Mouse (Mus musculus) mouse trophoblast stem cell (cell line): ENCODE measurements around the gene Rab20.

ENCODE experiments used
- in situ Hi-C, 2 experiments: fragments of 300-500 bp; cut with MseI, MboI; formaldehyde crosslinking; loops; 2 replicates in 1 of 2; 3 replicates in 1 of 2; pipeline ENCODE4 v1.15.1; 2025

Rab20 gene

DNA sequence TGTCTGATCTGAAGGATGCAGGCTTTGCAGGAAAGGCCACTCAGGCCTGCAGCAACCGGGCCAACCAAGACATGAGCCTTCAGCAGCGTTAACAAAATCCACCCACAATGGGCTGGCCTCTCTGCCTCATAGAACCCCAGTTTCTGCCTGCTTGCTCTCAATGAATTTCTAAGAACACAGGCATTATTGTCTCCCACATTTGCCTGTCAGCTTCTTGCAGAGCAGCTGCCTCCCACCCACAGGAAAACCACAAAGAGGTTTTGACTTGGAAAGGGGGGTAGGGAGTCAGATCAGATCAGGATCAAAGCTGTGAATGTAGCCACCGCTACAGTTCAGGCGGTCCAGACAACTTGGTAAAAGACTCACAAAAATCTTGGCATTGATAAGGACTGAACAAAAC lies 25.5 kb downstream of the Rab20 start:
- in situ Hi-C loops = no loop called here

DNA sequence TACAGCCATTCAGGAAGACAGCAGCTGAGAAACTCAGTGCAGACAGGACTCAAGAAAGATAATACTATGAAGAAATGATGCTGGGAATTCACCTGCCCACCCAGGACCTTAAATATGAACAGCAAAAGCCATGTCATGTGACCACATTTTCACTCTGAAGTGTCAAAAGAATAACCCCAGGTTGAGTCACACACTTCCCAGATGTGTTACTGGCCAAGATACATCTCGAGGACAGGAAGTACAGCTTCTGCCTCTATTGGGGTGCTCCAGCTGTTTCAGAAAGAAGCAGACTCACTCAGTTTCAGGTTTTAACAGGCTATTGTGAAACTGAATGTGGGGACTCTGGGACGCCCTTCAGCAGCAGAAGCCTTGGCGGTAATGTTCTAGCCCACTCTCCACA lies 26.0 kb downstream of the Rab20 start:
- in situ Hi-C loops = no loop called here

GRCm38 (mm10) chr8:11452152-11452551 lies 26.4 kb downstream of the Rab20 start:
- in situ Hi-C loops = no loop called here

- in situ Hi-C loops = no loop called here
These were observed 28.1 kb downstream of the Rab20 start for GRCm38 (mm10) chr8:11450184-11451113.

DNA sequence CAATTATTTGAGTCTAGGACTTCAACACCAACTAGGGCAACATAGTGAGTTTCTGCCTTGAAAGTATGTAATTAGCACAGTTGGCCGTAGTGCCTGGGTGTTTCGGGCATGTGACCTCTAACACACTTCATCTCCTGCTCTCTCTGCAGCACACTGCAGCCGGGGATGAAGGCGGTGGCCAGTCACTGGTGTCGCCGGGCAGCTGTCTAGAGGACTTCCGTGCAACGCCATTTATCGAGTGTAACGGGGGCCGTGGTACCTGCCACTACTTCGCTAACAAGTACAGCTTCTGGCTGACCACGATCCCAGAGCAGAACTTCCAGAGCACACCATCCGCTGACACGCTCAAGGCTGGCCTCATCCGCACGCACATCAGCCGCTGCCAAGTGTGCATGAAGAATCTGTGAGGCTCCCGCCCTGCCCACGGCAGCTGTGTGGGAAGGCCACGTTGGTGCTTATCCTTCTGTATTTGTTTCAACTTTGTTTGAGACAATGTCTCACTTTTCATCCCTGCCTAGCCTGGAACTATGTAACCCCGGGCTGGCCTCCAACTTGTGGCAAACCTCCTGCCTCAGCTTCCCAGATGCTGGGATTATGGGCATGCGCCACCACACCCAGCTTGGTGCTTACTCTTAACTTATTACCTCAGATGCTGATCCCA lies 30.5 kb downstream of the Rab20 start:
- in situ Hi-C loops = no loop called here

DNA sequence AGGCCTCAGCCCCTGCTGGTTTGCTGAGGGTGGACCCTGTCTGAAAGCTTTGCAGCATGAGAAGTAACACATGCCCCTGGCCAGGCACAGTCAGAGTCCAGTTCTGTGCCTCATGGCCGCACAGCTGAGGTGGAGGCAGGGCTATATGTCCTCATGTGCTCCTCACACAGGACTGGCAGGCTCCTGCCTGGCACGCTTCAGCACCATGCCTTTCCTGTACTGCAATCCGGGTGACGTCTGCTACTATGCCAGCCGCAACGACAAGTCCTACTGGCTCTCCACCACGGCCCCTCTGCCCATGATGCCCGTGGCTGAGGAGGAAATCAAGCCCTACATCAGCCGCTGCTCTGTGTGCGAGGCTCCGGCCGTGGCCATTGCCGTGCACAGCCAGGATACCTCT lies 32.7 kb downstream of the Rab20 start:
- in situ Hi-C loops = no loop called here

- in situ Hi-C loops = no loop called here
These were observed 34.3 kb downstream of the Rab20 start for GRCm38 (mm10) chr8:11444216-11444615.

GRCm38 (mm10) chr8:11443611-11444010 lies 34.9 kb downstream of the Rab20 start:
- in situ Hi-C loops = no loop called here

GRCm38 (mm10) chr8:11441291-11441690 lies 37.2 kb downstream of the Rab20 start:
- in situ Hi-C loops = no loop called here

DNA sequence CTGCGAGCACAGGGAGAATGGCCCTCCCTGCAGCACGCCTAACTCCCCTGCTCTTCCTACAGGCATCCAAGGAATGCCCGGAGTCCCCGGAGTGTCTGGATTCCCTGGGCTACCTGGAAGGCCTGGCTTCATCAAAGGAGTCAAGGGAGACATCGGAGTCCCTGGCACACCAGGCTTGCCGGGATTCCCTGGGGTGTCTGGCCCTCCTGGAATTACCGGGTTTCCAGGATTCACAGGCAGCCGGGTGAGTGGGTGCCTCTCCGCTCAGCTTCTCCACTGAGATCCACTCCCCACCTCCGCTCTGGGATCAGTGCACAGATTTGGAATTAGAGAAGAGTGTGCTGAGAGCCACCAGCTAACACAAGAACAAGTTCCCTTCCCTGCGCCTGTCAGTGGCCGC lies 40.6 kb downstream of the Rab20 start:
- in situ Hi-C loops = no loop called here

- in situ Hi-C loops = no loop called here
These were observed 47.8 kb downstream of the Rab20 start for GRCm38 (mm10) chr8:11430688-11431087.

DNA sequence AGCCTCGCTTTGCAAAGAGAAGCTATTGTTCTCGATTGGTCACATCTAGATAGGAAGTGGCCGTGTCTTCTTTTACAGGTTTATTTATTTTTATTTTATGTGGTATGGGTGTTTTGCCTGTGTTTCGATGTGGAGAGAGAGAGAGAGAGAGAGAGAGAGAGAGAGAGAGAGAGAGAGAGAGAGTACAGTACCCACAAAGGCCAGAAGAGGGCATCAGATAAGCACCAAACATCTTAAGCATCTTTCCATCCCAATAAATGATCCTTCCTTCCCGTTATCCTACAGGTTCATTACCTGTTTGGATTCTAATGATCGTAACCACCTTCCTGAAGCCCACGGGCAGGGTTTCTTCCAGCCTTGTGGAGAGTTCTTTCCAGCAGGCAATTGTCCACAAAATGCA lies 55.4 kb downstream of the Rab20 start:
- in situ Hi-C loops = no loop called here

- in situ Hi-C loops = no loop called here
These were observed 56.5 kb downstream of the Rab20 start for GRCm38 (mm10) chr8:11421968-11422367.

DNA sequence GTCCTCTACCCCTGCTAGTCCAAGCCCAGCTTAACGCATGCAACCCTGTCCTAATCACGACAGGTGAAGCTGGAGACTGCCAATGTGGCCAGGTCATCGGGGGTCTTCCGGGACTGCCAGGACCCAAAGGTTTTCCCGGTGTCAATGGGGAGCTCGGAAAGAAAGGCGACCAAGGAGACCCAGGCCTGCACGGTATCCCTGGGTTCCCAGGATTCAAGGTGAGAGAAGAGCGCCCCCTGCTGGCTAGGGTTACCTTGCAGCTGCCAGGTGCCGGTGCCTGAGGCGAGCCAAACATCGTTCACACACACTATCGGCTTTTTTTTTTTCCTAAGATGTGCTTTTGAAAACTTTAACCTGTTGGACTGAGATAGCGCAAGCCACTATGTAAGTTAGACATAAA lies 57.4 kb downstream of the Rab20 start:
- in situ Hi-C loops = no loop called here

GRCm38 (mm10) chr8:11419645-11420044 lies 58.9 kb downstream of the Rab20 start:
- in situ Hi-C loops = no loop called here

DNA sequence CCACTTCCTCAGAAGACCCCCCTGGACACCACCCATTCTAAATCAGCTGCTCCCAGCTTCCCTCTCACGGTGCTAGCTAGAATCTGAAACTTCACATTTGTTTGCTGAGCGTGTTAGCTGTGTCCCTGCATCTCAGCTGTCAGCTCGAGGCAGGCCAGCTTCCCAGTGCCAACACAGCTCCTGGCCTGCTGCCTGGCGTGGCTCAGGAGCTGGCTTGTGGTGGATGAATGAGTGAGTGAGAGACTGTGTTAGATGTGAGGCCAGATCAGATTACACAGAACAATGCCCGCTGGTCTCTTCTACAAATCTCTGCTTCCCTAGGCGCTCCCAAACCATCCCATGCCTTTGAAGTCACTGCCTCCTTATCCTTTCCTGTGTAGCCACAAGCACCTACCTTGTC lies 59.3 kb downstream of the Rab20 start:
- in situ Hi-C loops = no loop called here

- in situ Hi-C loops = no loop called here
These were observed 60.7 kb downstream of the Rab20 start for GRCm38 (mm10) chr8:11417762-11418161.

- in situ Hi-C loops = no loop called here
These were observed 63.4 kb downstream of the Rab20 start for GRCm38 (mm10) chr8:11415089-11415488.

DNA sequence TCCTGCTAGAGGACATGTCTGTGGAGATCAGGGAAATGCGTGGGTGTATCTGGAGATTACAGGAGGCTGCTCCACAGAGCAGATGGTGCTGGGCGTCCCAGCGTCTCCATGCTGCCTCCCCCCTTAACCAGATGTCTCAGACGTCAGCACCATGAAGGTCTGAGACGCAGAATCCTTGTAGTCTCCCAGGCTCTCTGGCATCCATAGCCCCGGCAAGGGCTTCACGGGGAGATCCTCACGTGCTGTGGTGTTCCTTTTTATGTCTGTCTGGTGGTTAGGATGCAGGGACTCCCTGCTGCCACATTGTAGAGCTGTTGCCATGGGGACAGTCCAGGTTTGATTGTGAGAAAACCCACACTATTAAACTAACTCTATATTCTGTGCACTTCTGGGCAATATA lies 64.2 kb downstream of the Rab20 start:
- in situ Hi-C loops = no loop called here

DNA sequence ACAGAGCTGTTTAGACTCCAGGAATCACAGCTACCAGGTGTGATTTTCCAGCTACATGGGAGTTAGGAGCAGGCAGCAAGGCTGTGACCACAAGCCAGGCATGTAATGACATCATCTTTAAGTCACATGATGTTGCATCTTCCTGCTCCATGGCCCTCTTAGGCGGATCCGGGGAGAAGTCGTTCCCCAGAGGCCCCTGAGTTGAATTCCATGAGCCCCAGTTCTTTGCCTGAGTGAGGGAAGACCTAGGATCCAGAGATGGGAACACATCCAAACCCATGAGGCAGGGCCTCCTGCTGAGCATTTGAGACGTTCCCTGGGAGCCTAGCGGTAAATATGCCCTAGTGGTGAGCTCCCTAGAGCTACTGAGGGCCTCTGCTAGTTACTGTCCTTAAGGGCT lies 66.1 kb downstream of the Rab20 start:
- in situ Hi-C loops = no loop called here

DNA sequence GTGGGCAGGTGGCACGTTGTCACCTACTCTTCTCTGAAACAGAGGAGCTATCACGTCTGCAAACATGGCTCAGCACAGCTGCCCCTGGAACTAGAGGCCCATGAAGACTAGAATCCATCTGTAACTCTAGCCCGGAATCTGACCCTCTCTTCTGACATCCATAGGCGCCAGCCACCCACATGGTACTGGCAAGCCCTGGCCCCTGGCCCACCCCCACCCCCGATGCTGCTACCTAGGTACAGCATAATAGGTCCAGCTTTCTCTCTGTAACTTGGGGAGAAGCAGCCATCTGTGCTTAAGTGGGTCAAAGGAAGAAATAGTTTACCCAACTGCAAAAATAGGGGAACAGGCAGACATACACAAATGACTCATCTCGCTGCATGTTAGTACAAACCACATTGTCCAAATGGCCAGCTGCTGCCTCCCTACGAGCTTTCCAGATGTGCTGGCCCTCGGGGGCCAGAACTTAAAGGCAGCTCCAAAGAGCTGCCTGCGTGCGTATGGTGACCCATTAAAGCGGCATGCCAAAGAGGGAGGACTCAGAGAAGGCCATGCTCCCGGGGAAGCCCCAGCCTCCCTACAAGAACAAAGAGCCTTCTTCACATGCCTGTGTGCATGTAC lies 66.9 kb downstream of the Rab20 start:
- in situ Hi-C loops = no loop called here

DNA sequence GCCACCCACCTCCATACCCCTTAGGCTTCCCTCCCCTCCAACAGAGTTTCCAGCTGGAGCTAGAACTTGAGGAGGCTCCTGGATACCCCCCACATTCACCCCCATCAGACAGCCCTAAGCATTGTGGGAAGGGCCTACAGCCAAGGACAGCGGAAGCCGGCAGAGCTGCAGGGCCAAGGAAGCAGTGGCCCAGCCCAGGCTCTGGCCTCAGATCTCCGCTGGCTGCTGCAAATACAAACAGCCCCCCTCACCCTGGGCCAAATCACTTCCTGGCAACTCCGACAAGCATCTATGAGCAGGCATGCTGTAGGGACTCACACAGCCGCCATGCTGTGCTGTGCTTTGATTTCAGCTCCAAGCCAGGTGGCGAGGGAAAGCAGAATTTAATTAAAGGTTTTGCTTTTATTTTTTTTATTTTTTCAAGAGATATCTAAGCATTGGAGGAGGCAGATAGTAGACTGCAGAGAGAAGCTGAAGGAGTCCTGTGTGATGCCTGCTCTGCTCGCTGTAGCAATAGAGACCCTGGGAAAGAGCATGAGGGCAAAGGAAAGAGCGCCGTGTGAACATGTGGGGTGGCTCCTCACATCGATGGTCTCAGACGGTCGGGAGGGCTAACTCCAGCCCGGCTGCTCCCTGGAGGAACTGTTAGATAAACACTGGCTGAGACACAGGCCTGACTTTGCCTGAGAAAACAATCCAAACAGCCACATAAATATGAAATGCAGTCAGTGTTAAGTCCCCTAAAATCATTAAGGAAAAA lies 72.6 kb downstream of the Rab20 start:
- in situ Hi-C loops = no loop called here
